Mouse (Mus musculus) mouse trophoblast stem cell (cell line): ENCODE results near the gene Sftpd.

Experiments used
- in situ Hi-C, 2 experiments: fragments of 300-500 bp; cut with MseI, MboI; formaldehyde crosslinking; loops; 2 replicates in 1 of 2; 3 replicates in 1 of 2; pipeline ENCODE4 v1.15.1; 2025

Sftpd gene

DNA sequence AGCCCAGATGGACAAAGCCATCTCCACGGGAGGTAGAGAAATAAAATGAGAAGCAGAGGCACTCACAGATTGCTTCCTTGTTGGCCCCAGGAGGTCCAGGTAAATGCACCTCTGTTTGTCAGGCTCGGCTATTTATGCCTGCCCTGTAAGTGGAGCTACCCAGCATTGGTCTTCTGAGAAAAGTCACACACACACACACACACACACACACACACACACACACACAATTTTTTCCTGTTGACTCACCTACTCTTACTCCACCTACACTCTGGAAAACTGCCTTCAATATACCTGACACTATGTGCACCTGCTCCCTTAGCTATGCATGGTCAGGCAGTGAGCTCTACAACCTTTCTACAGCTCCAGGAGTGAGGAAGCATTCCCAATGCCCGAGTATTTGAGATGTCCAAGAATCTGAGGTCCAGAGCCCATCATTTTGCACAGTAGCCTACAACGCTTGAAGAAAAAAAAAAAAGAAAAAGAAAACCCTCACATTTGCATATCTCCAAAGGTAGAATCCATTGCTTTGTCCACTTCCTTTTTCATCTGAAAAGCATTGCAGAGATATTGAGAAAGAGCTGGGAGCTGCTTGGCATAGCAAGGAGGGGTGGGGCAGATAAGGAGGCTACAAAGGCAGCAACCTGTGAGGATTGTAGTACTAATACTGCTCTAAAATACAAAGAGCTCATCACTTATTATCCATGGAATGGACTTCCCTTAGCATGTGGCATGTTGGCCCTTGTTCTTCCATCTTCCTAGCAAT lies at the start of gene Sftpd:
TSS of gene Sftpd (minus strand) at position 91 of the 763 bp plus-strand sequence.
- in situ Hi-C loops: no loop called here

DNA sequence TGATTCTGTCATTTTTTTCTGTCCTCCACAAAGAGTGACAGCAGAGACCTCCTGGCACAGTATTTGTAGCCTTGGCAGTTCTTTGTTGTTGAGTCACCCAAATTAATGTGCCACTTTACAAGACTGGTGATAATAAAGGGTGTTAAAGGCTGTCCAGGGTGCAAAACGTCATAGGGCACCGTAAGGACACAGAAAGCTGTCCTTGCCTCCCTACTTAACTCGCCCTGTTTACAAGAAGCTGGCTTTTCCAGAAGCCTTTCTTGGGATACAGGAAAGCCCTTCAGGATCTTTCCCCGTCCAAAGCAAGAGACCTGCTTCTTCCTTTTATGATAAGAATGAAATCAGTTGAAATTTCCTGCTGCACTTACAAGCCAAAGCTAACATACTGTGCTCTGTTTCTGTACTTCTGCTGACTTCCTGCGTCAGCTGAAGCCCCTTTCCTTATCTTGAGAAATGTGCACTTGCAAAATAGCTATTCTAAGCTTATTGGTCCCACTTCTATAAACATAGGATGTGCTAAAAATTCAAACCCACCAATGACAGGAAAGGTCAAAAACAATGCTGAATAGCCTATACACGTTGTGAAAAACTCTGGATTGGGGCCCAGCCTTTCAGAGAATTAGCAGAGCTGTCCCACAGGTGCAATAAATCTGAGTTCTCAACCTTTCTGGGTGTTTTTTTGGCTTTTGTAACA lies 13.2 kb upstream of the Sftpd start:
- in situ Hi-C loops: no loop called here

GRCm38 (mm10) chr14:41189496-41189895 lies 4.5 kb upstream of the Sftpd start:
- in situ Hi-C loops: no loop called here

GRCm38 (mm10) chr14:41174802-41175201 lies 10.1 kb downstream of the Sftpd start:
- in situ Hi-C loops: no loop called here

GRCm38 (mm10) chr14:41170514-41170913 lies 14.4 kb downstream of the Sftpd start:
- in situ Hi-C loops: no loop called here

- in situ Hi-C loops: no loop called here
Measured at GRCm38 (mm10) chr14:41168567-41168966, 16.4 kb downstream of the Sftpd start.

DNA sequence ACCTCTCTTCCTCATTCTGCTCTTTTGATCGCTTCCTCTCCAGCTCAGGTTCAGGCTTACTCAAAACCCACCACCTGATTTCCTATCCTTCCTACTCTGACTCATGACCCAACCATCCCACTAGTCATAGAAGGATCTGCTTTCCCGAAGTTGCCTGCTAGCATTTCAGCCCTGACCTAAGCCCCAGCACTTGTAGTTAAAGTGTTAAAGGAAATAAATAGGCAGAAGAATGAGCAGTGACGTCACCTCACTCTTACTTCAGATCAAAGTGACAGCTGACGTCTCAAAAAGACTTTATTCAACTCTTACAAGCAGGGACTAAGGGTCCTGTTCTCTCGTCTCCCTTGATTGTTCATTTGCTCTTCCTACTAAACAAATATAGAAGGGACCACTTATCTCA lies 17.7 kb downstream of the Sftpd start:
- in situ Hi-C loops: no loop called here

GRCm38 (mm10) chr14:41162663-41163062 lies 22.3 kb downstream of the Sftpd start:
- in situ Hi-C loops: loop anchor here (5.0 kb wide), 2 partner anchors 35 to 70 kb away; no protein-coding TSS in a partner anchor

DNA sequence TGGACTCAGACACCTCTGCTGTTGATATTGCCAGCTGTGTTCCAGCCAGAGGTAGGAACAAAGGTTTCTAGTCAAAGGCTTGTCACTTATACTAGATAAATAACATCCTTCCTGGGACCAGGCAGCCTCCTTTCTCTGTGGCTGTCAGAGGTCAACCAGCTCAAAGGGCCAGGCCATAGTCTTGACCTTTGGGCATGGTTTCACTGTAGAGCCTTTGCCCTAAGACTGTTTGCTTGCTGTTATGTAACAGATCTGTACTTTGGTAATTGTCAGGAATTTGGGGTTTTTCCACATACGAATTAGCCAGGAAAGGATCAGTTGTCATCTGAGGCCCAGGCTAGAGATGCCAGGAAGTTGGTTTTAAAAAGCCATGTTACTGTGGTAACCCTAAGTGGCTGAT lies 24.2 kb downstream of the Sftpd start:
- in situ Hi-C loops: loop anchor here (5.0 kb wide), 2 partner anchors 33 to 68 kb away; no protein-coding TSS in a partner anchor

DNA sequence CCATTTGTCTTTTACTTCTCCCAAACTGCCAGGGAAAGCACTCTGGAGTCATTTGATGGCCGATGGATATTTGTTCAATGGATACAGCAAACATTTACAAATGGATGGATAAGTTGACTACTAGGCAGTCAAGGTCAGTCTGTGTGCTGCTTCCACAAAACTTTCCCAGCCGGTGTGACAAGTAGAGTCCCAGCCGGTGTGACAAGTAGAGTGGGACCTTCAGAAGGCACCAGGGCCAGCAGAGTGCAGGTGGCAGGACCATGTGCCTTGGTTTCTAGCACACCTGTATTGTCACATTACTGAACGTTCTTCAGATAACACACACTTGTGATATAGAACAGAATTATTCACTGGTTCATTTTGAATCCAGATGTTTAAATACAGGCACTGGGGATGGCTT lies 24.9 kb downstream of the Sftpd start:
- in situ Hi-C loops: loop anchor here (5.0 kb wide), 2 partner anchors 33 to 68 kb away; no protein-coding TSS in a partner anchor

DNA sequence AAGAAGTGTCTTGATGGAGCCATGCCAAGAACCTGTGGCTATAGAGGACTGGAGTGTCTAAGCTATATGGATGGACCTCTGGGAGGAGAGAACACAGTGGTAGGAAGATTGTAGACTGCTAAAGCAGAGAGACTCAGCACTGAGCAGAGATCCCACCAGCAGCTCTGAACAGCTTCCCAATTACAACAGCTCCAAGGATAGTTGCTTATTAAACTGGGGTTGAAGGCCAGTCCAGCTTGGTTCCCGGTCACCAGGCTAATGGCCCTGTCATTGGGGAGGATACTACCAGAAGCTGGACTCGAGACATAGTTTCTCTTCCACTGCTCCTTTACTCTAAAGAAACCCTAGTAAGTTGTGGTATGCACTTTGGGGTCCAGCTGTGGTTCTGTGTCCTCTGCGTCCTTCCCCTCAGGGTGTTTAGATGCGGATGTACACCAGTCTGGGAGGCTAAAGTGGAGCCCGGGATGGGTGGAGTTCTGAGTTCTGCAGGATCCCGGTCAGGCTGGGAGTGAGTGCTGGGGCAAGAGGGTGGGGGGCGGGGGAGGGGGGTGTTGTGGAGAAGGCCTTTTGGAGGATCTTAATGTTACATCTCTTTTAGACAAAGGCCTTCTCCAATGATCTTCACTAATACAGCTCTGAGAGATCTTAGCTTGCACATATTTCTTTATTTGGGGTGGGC lies 33.6 kb downstream of the Sftpd start, which contains the start of gene Mbl1:
TSS of gene Mbl1 (plus strand) at position 239 of the 679 bp plus-strand sequence.
- in situ Hi-C loops: no loop called here

GRCm38 (mm10) chr14:41147356-41147755 lies 37.6 kb downstream of the Sftpd start:
- in situ Hi-C loops: no loop called here

DNA sequence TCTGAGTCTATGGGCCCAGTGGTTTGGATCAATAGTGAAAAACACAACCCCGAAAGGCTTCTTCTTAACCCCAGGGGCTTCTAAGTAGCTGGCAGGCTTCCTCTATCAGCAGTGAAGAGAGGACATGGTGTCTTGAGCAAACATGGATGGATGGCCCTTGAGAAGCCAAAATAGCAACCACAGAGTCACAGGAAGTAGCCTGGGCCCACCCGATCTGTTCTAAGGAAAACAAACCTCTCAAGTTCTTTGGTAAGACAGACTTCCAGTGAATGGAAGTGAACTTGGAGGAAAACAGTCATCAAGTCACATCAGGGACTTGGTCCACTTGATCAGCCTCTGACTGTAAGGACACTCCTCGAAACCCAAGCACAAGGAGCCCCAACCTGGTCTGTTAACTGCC lies 38.0 kb downstream of the Sftpd start:
- in situ Hi-C loops: no loop called here

DNA sequence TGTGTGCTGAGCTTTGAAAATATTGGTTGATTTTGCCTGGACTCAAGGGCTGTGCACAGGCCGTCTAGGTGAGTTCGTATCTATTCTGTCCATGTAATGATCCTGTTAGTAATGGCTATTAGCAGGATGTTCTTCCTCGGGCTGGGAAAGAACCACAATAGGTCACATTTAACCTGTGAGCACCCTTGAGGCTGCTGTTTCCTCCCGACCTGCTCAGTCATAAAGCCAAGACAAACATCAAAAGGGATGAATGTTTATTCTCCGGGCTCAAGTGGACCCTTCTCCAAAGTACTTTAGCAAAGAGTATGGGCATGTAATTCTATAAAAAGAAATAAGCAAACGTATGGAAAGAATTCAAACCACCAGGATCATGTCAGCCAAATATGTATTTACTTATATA lies 38.9 kb downstream of the Sftpd start:
- in situ Hi-C loops: no loop called here

DNA sequence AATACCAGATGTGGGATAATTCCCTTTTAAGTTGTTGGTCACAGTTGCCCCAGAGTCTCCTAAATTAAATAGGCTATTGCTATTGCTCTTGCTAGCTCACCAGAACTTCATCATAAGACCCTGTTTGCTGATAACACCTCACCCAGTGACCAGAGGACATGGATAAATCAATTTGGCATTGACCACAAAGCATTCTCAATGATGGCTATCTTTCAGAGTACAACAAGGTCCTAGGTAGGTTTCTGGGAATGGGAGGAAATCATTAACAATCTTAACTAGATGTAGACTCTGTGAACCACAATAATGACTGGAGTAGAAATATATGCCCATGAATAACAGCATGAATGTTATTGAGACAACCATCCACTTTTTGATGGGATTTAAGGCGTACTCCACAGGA lies 44.3 kb downstream of the Sftpd start:
- in situ Hi-C loops: no loop called here

- in situ Hi-C loops: no loop called here
Measured at GRCm38 (mm10) chr14:41137006-41137405, 47.9 kb downstream of the Sftpd start.

DNA sequence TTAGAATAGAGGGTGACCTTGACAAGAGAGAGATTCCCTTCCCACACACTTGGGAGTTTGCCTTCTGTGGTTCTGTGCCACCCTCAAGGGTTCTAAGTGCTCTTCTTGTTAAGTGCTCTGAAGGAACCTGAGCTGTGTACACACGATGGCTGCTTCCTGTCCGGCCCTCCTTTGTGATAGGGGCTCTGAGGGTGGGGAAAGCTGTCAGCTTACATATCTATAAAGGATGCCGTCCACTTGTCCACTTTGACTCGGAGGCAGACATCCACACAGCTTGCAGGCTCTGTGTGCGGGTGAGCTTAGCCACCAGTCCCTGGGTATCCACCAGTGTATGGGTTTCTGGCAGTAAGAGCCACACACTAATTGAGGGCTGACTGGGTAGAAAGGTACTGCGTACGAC lies 53.4 kb downstream of the Sftpd start, which contains the start of gene Sftpa1:
TSS of gene Sftpa1 (plus strand) at position 243 of the 400 bp plus-strand sequence.
- in situ Hi-C loops: no loop called here

DNA sequence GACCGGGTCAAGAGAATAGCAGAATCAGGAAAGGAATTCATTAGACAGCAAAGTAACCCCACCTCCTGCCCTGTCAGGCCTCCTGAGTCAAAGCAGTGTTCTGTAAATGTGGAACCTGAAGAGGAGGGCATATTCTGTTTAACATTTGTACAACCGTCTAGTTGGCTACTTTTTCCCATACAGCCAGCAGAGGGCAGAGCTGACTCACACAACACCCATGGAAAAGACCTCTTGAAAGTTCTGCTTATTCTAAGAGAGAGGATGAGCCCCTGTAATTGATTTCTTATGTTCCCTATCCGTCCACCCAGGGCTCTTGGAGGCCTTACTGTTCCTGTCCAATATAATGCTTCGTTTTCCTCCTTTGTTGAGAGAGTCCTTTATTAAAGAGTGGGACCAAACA lies 57.0 kb downstream of the Sftpd start:
- in situ Hi-C loops: loop anchor here in 1 of 2 experiments (5.0 kb wide), 1 partner anchor 34 kb away; no protein-coding TSS in a partner anchor

GRCm38 (mm10) chr14:41124683-41125082 lies 60.3 kb downstream of the Sftpd start:
- in situ Hi-C loops: loop anchor here in 1 of 2 experiments (5.0 kb wide), 1 partner anchor 38 kb away; no protein-coding TSS in a partner anchor
